ENCODE assay signal across 10 mouse cellular contexts in the genomic region with DNA sequence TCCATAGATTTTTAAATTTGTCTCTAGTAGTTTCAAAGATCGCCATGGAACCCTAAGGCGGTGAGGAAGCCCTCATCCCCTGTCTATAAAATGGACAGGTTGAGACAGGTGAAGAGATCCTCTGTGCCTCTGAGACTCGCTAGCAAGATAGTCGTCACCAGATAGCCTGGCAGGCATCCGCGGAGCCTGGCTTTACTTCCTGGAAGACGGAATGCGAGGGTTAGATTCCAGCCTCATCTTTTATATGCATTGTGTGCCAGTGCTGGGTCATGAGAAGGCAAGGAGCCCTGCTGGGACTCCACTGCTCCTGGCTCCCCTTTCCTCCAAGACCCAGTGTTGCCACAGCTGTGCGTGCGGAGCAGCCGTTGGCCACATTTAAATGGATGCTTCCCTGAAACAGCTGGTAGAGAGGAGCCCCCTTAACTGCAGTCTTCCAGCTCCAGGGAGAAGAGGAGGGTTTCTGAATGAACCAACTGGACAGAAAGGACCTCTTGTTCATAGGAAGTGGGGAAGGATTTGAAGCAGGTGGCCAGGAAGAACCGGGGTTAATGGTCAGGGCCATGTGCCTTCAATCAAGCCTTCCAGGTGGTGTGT. TPM values are rescaled to one million over a fixed set of nuclear protein-coding genes. Genes with fewer than 3 reads are reported as not detected.
DNase-seq lines count a peak whose midpoint lies in the region; ATAC-seq lines count a peak whose summit lies in the region.
"Had no signal": no experiment of that assay in that cellular context is flagged by ENCODE, and none has a peak within 500 bp of the region (broad histone marks: within the 10 kb centered on the region; RNA-seq: fewer than 3 reads in every experiment).

No protein-coding gene starts in this region.

- peaks cover 17% of the 10 kb centered on the region for H3K36me3 ChIP-seq in hindbrain, embryonic 10.5 days
- no peaks in the 10 kb centered on the region for H3K36me3 ChIP-seq in hindbrain, embryonic 16.5 days (ENCODE audit: control insufficient read depth, insufficient read depth, low read length)
- peaks cover 6% of the 10 kb centered on the region; the same call in 1 of the 2 replicates for H3K36me3 ChIP-seq in embryonic facial prominence, embryonic 15.5 days
- no peaks in the 10 kb centered on the region for H3K36me3 ChIP-seq in neural tube, embryonic 13.5 days
- H3K36me3 ChIP-seq: hindbrain, embryonic 12.5 days had no signal

- H3K4me2 ChIP-seq in hindbrain, embryonic 16.5 days (ENCODE audit: low read length): no peak overlapping the region
- 0 out of 2 replicates have a peak overlapping the region, but pooled peaks have one; percentile 15 for H3K4me2 ChIP-seq in embryonic facial prominence, embryonic 15.5 days (replicated peaks)
- H3K4me2 ChIP-seq in neural tube, embryonic 13.5 days: no peak overlapping the region
- H3K4me2 ChIP-seq: hindbrain, embryonic 12.5 days; liver, embryonic 11.5 days had no signal

- peak; percentile 68 for DNase-seq in gastrocnemius, adult 18-20 months (ENCODE audit: low spot score)
- no peak for DNase-seq in gastrocnemius, postnatal 25 days
- peak; percentile 29 for DNase-seq in hindbrain, embryonic 10.5 days (ENCODE audit: low spot score)
- DNase-seq in urinary bladder, postnatal 36 days (ENCODE audit: low spot score in 2 of 2): no peak

- peaks cover 17% of the 10 kb centered on the region for H3K4me1 ChIP-seq in hindbrain, embryonic 10.5 days (replicated peaks)
- H3K4me1 ChIP-seq in hindbrain, embryonic 16.5 days (ENCODE audit: control insufficient read depth, insufficient read depth, low read depth, low read length): peaks cover 4% of the 10 kb centered on the region; the same call in 1 of the 2 replicates
- H3K4me1 ChIP-seq in embryonic facial prominence, embryonic 15.5 days: peaks cover 51% of the 10 kb centered on the region
- peaks cover 6% of the 10 kb centered on the region for H3K4me1 ChIP-seq in neural tube, embryonic 13.5 days (replicated peaks)

- H3K27me3 ChIP-seq in hindbrain, embryonic 10.5 days (ENCODE audit: insufficient read depth, poor library complexity, severe bottlenecking): no peaks in the 10 kb centered on the region
- H3K27me3 ChIP-seq in hindbrain, embryonic 16.5 days (replicated peaks; ENCODE audit: control insufficient read depth, insufficient read depth, low read length): no peaks in the 10 kb centered on the region
- H3K27me3 ChIP-seq in embryonic facial prominence, embryonic 15.5 days: no peaks in the 10 kb centered on the region
- H3K27me3 ChIP-seq in neural tube, embryonic 13.5 days: no peaks in the 10 kb centered on the region
- H3K27me3 ChIP-seq: hindbrain, embryonic 12.5 days had no signal

- no peaks in the 10 kb centered on the region for H3K9me3 ChIP-seq in hindbrain, embryonic 10.5 days
- no peaks in the 10 kb centered on the region for H3K9me3 ChIP-seq in hindbrain, embryonic 16.5 days (ENCODE audit: control insufficient read depth, low read length)
- no peaks in the 10 kb centered on the region for H3K9me3 ChIP-seq in embryonic facial prominence, embryonic 15.5 days (replicated peaks)
- H3K9me3 ChIP-seq in neural tube, embryonic 13.5 days: no peaks in the 10 kb centered on the region
- H3K9me3 ChIP-seq: hindbrain, embryonic 12.5 days; midbrain, embryonic 10.5 days had no signal

- WGBS in hindbrain, embryonic 10.5 days: 65% methylated on average over 12 of the region's 12 CpGs
- 55% methylated on average over 12 of the region's 12 CpGs for WGBS in hindbrain, embryonic 16.5 days
- 31% methylated on average over 12 of the region's 12 CpGs for WGBS in embryonic facial prominence, embryonic 15.5 days
- 70% methylated on average over 12 of the region's 12 CpGs for WGBS in neural tube, embryonic 13.5 days

- no peak overlapping the region for H3K9ac ChIP-seq in hindbrain, embryonic 16.5 days (ENCODE audit: low read depth, low read length)
- no peak overlapping the region for H3K9ac ChIP-seq in embryonic facial prominence, embryonic 15.5 days
- 0 out of 2 replicates have a peak overlapping the region, but pooled peaks have one; percentile 8 for H3K9ac ChIP-seq in neural tube, embryonic 13.5 days
- H3K9ac ChIP-seq: hindbrain, embryonic 12.5 days had no signal

- ATAC-seq in hindbrain, embryonic 16.5 days: no peak
- ATAC-seq in embryonic facial prominence, embryonic 15.5 days (ENCODE audit: insufficient number of reproducible peaks, low FRiP score, low TSS enrichment, low read depth): no peak
- no peak for ATAC-seq in neural tube, embryonic 13.5 days (ENCODE audit: low read depth)

- no peak overlapping the region; the same call in 1 of the 2 replicates for H3K27ac ChIP-seq in hindbrain, embryonic 10.5 days
- H3K27ac ChIP-seq in hindbrain, embryonic 16.5 days (ENCODE audit: low read depth, low read length): no peak overlapping the region
- peak overlapping the region; percentile 58 for H3K27ac ChIP-seq in embryonic facial prominence, embryonic 15.5 days (replicated peaks)
- no peak overlapping the region for H3K27ac ChIP-seq in neural tube, embryonic 13.5 days (replicated peaks)
- H3K27ac ChIP-seq: hindbrain, embryonic 12.5 days; midbrain, embryonic 10.5 days had no signal

- H3K4me3 ChIP-seq in hindbrain, embryonic 10.5 days: no peak overlapping the region
- H3K4me3 ChIP-seq in hindbrain, embryonic 16.5 days (ENCODE audit: low read length): no peak overlapping the region
- no peak overlapping the region for H3K4me3 ChIP-seq in embryonic facial prominence, embryonic 15.5 days (replicated peaks)
- H3K4me3 ChIP-seq in neural tube, embryonic 13.5 days: no peak overlapping the region
- H3K4me3 ChIP-seq: hindbrain, embryonic 12.5 days; midbrain, embryonic 10.5 days had no signal

RNA-seq across cellular contexts. Expression of a gene that starts 31.3 kb away (rescaled TPM):
- total RNA-seq in gastrocnemius, adult 18-20 months (2021): 10 to 100 TPM; 24.0 to 27.9 TPM
- total RNA-seq in gastrocnemius, postnatal 25 days (2021): 10 to 100 TPM; 20.6 to 22.9 TPM
- 32.7 and 34.7 TPM in 2 replicates for polyA plus RNA-seq in hindbrain, embryonic 10.5 days (2016; fragmentation: Nextera tagmentation; extraction: Ambion mirVana)
- polyA plus RNA-seq in hindbrain, embryonic 16.5 days (2015; fragmentation: Nextera tagmentation; extraction: Ambion mirVana): 35.6 and 38.9 TPM in 2 replicates
- 26.9 and 27.3 TPM in 2 replicates for polyA plus RNA-seq in embryonic facial prominence, embryonic 15.5 days (2015; fragmentation: Nextera tagmentation; extraction: Ambion mirVana)
- 39.3 and 43.9 TPM in 2 replicates for polyA plus RNA-seq in neural tube, embryonic 13.5 days (2015; fragmentation: Nextera tagmentation; extraction: Ambion mirVana)

RNA-seq across cellular contexts. Expression of a gene that starts 49.8 kb away (rescaled TPM):
- 10 to 100 TPM; 62.7 to 71.1 TPM for total RNA-seq in gastrocnemius, adult 18-20 months (2021)
- total RNA-seq in gastrocnemius, postnatal 25 days (2021): 10 to 100 TPM; 55.9 to 73.4 TPM
- 7.7 and 8.5 TPM in 2 replicates for polyA plus RNA-seq in hindbrain, embryonic 10.5 days (2016; fragmentation: Nextera tagmentation; extraction: Ambion mirVana)
- 7.0 and 8.4 TPM in 2 replicates for polyA plus RNA-seq in hindbrain, embryonic 16.5 days (2015; fragmentation: Nextera tagmentation; extraction: Ambion mirVana)
- polyA plus RNA-seq in embryonic facial prominence, embryonic 15.5 days (2015; fragmentation: Nextera tagmentation; extraction: Ambion mirVana): 18.1 and 18.7 TPM in 2 replicates
- polyA plus RNA-seq in neural tube, embryonic 13.5 days (2015; fragmentation: Nextera tagmentation; extraction: Ambion mirVana): 5.3 and 5.4 TPM in 2 replicates

RNA-seq across cellular contexts. Expression of a gene that starts 49.9 kb away (rescaled TPM):
- total RNA-seq in gastrocnemius, adult 18-20 months (2021): 1 to 10 TPM; 7.3 to 8.7 TPM
- 1 to 10 TPM; 8.6 to 9.3 TPM for total RNA-seq in gastrocnemius, postnatal 25 days (2021)
- 13.7 and 15.7 TPM in 2 replicates for polyA plus RNA-seq in hindbrain, embryonic 10.5 days (2016; fragmentation: Nextera tagmentation; extraction: Ambion mirVana)
- 17.3 and 18.7 TPM in 2 replicates for polyA plus RNA-seq in hindbrain, embryonic 16.5 days (2015; fragmentation: Nextera tagmentation; extraction: Ambion mirVana)
- 18.8 and 23.9 TPM in 2 replicates for polyA plus RNA-seq in embryonic facial prominence, embryonic 15.5 days (2015; fragmentation: Nextera tagmentation; extraction: Ambion mirVana)
- 17.5 and 18.9 TPM in 2 replicates for polyA plus RNA-seq in neural tube, embryonic 13.5 days (2015; fragmentation: Nextera tagmentation; extraction: Ambion mirVana)

Comparison
In these comparisons a context has a peak if more than half of its experiments do, and no peak if none do; other contexts are left out.
1. DNase-seq: peak in gastrocnemius, adult 18-20 months (single experiment) and hindbrain, embryonic 10.5 days (single experiment); none in gastrocnemius, postnatal 25 days (single experiment) and urinary bladder, postnatal 36 days (0 of 2).